Mouse (Mus musculus) ZHBTc4 (cell line): ENCODE measurements around the gene Ahcy.
"Not testable (repeated sequence)": the region's sequence is repeated elsewhere in the genome, so short reads cannot be mapped to it uniquely, and the experiment has no call there.

ENCODE experiments used
- DNase-seq: peaks from one replicate; pipeline ENCODE4 v3.0.0-alpha.2; 2011; ENCODE audit warnings: low read depth, low spot score

Ahcy gene

DNA sequence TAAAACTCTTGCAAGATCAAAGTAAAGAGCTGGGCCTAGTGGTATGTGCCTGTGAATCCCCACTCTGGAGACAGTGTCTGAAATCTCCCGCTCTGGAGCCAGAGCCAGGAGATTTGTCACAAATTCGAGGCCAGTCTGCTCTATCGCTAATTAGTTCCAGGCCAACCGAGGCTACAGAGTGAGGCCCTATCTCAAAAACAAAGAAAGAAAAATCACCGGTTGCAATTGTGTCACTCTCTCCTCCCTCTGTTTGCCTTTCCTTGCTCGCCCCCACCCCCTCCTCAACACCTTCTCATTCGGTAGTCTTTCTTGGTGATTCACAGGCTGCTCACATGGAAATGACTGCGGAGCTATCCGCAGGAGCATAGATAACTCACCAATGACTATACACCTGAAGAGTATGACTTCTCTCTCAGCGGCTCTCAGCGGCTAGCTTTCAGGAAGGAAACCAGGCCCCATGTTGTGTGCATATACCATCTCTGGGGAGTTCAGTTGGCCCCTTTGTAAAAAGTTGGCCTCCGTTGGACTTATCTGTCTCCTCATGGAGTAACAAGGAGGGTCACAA, 551 bp upstream of the Ahcy start:
- no peak for DNase-seq

DNA sequence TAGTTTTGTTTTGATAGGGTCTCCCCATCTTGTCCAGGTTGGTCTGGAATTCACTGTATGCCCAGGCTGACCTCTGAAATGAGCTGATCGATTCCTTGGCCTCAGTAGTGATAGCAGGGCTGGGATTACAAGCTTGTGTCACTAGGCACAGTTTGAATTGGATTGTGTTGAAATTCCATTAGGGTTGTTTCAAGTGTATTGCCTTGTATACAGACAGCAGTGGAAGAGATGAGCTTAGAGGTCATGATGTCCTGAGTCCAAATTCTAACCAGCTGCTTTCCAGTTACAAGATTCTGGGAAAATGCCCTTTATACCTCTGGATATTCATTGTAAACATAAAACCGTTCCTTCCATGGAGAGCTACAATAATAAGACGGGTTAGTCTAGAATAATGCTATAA, 950 bp downstream of the Ahcy start:
- DNase-seq, result no peak

DNA sequence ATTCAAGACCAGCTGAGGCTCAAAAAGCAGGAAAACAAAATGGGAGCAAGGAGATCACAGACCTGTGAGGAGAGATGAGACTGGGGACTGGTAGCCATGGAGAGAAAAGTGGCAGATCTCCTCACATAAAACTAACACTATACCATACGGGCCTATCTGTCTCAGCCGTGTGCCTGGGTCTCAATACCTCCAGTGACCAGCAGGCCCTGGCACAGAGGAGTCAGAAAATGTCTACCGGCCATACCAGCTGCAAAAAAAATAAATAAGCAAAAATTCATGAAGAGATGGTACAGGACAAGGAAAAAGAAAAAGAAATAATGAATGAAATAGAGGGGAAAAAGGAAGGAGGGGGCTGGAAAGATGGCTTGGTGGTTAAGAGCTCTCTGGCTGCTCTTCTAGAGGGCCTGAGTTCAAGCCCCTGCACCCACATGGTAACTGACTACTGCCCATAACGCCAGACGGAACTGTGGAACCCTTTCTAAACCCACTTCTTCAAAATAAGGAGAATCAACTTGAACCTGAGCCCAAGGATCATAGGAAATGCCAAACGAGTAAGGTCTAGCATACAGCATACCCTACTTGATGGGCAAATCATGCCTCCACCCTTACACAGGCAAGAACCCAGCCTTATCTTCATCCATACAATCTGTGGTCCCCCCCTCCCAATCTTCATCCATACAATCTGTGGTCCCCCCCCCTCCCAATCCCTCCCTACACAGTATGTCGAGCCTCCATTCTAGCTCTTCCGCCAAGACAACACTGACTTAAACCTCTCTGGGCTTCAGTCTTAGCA, 1.7 kb downstream of the Ahcy start:
- DNase-seq, result no peak

- no peak for DNase-seq
Observed at GRCm38 (mm10) chr2:155071027-155071426, 3.3 kb downstream of the Ahcy start.

DNA sequence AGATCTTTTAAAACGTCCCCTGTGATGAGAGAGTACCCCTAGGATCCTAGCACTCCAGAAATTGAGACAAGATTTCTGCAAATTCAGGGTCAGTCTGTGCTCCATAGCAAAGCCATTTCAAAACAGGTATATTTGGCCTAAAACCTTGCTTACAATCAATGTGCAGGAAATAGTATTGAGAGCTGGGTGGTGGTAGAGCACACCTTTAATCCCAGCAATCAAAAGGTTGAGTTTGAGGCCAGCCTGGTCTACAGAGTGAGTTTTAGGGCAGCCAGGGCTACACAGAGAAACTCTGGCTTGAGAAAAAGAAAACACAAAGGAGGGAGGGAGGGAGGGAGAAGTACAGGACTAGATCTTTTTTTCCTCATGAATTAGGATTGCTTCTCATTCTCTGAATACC, 16.9 kb downstream of the Ahcy start:
- DNase-seq, result no peak

GRCm38 (mm10) chr2:155056076-155056578, 18.2 kb downstream of the Ahcy start:
- DNase-seq, result no peak

DNA sequence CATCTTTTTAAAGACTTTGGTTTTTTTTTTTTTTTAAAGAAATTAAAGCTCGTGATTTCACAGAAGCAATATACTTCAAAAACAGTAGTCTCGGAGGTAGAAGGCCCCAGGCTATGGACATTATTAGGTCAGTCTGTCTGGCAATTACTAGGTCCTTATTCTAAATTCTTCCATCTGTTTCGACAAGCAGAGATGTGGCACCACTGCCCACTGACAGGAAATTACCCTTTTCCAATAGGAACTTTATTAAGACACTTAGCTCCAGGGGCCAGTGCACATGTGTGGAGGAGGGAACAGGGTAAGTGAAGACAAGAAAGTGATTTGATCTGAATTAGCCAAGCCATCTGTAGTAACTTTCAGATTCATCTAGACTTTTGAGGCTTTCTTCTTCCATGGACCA, 19.6 kb downstream of the Ahcy start:
- no peak for DNase-seq

GRCm38 (mm10) chr2:155053512-155053911, 20.8 kb downstream of the Ahcy start:
- not testable (repeated sequence) for DNase-seq

DNA sequence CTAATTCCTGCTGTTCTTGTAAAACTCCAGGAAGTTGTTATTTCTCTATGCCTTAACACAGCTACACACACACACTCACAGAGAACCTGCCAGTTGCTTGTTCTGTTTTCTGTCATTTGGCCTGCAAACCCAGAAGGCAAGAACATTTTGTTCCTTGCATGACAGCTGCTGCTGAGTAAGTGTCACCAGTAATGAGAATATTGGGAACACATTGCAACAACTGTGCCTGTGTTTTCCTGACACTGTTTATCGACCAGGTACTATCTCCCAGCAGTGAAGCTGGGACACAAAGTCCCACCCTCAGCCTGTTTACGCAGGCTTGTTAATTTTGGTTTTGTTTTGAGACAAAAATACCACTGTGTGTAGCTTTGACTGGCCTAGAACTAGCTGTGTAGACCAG, 21.6 kb downstream of the Ahcy start:
- DNase-seq, result no peak

DNA sequence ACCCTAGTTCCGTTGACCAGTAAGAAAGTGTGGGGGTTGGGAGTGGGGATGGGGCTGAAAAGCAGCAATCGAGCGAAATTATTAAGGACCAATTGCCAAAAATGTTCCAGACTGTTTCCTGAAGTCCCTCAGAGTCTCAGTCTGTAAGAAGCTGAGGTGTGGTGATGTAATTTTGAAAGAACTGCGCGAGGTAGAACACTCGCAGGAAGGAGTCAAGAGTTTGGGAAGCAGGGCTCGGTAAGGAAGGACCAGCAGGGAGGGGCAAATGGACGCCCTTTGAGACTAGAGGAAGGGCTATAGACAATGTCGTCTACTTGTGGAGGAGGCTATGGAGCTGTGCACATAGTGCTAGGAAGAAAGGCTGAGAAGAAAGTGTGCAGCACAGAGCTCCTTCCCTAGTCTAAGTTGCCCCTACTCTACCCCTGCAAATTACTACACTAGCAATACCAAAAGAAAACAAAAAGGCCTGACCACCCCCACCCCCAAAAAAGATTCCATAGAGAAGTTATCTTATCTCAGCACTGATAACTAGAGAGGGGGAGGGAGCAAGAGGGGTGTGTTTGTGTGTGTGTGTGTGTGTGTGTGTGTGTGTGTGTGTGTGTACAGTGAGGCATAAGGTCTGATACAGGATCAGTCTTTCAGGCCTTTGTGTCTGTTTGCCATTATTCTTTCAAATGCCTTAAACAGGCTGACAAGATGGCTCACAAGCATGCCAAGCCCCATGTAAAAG, 22.5 kb downstream of the Ahcy start:
- peak; percentile 58 for DNase-seq

GRCm38 (mm10) chr2:155050504-155051236, 23.6 kb downstream of the Ahcy start:
- DNase-seq, result peak; percentile 97

- DNase-seq, result no peak
Observed at GRCm38 (mm10) chr2:155050108-155050503, 24.2 kb downstream of the Ahcy start.

DNA sequence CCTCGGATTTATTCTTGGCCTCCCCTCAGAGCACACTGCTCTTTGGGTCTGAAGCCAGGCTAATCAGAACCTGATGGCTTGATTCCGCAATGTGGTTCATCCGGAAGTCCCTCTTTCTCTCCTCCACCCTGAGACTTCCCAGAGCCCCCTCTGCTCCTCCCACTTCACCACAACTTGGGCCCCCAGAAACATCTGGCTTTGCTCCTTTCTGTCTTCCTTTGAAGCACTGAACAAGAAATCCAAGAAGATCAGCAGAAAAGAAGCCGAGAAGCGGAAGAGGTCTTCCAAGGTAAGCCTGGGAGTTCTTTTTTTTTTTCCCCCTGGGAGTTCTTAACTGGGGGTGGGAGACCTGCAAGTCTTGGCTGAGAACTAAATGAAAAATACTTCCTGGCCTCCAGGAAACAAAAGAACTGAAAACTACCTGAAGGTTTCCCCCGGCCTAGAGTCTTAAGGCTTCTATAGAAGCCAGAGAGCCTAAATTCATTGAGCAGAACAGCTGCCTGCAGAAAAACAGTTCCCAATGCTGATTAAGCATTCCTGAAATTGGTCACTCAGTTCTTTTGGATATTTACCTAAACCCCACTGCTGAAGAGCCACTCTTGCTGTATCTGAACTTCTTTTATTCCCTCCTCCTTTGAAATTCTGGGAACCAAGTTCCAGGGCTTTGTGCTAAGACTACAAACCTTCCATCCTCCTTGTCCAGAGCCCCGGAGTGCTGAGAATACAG, 26.7 kb downstream of the Ahcy start:
- DNase-seq, result no peak

GRCm38 (mm10) chr2:155046803-155047202, 27.5 kb downstream of the Ahcy start:
- DNase-seq, result no peak

GRCm38 (mm10) chr2:155045075-155045474, 29.2 kb downstream of the Ahcy start:
- DNase-seq, result no peak

- DNase-seq, result no peak
Observed at GRCm38 (mm10) chr2:155044542-155044941, 29.8 kb downstream of the Ahcy start.

DNA sequence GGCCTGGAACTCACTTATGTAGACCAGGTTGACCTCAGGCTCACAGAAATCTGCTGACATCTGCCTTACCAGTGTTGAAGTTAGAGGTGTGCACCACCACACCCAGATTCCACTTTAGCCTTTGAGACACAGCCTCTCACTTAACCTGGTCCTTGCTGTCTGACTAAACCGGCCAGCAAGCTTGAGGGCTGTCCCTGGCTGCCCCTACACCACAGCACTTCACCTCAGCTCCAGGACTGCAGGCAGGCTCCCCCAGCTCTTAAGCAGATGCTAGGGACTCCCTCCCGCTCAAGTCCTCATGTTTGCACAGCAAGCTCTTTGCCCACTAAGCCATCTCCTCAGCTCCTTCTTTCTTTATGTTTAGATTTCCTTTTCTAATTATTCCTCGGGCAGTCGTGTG, 34.3 kb downstream of the Ahcy start:
- DNase-seq, result peak; percentile 1

- DNase-seq, result peak; percentile 2
Observed at GRCm38 (mm10) chr2:155032938-155033710, 41.2 kb downstream of the Ahcy start.

GRCm38 (mm10) chr2:155030831-155031230, 43.5 kb downstream of the Ahcy start:
- DNase-seq, result no peak

DNA sequence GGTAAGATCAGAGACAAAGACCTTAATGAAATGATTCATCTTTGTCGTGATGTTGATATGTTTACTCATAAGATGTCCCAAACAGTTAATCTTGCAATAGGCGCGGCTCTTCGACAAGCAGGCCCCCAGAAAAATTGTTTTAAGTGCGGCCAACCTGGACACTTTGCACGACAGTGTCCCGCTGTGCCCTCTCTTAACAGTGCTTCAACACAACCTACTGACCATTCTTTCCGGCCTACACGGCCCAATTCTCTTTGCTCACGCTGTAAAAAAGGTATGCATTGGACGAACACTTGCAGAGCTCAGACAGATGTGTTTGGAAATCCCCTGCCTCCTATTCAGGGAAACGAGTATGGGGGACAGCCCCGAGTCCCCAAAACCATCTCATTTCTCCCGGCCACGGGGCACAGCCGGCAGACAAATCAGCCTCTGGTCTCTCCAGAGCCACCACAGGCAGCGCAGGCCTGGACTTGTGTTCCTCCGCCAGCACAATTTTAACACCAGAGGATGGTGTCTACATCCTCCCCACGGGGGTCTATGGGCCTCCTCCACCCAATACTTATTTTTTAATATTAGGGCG, 54.0 kb downstream of the Ahcy start:
- not testable (repeated sequence) for DNase-seq
